Mouse (Mus musculus) layer of hippocampus, postnatal 36 days (tissue): ENCODE data around the gene Arpc2. TPM values are rescaled to one million over a fixed set of nuclear protein-coding genes. Genes with fewer than 3 reads are reported as not detected.

Experiments
- DNase-seq, 2 experiments: peaks; one replicate each; pipeline ENCODE4 v3.0.0; 2022
- total RNA-seq, 2 experiments: library from RNA; stranded (reverse); gene quantifications; 2 replicates each; pipeline ENCODE4 v1.2.3; 2021

The Arpc2 gene
- 100 to 1,000 TPM; 394 to 402 TPM for total RNA-seq

GRCm38 (mm10) chr1:74235938-74236589, at the start of gene Arpc2:
Gene Arpc2 (plus strand): TSS chr1:74236084.
- DNase-seq: peak; percentile 97 to 98

GRCm38 (mm10) chr1:74190471-74190870, 45.4 kb upstream of the Arpc2 start:
- no peak for DNase-seq

- DNase-seq: no peak
Observed at GRCm38 (mm10) chr1:74192711-74193110, 43.2 kb upstream of the Arpc2 start.

DNA sequence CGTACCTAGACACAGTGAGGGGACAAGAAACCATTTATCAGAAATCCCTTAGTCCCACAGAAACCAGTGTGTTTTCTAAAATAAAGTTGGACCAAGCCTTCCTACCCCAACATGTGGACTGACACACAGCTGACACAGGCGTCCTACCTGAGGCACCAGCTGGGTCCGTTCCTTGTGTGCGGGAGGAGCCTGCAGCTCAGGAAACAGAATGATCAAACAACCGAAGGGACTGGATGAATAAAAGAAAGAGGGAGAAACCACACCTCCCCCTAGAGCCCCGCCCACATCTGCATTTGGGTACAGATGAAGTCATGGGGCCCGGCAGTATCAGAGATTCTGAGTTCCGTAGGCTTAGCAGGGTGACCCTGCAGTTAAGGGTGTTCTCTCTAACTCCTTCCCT, 41.4 kb upstream of the Arpc2 start, which contains the start of gene Cxcr1:
Gene Cxcr1 (minus strand): TSS at position 187 of the 400 bp plus-strand sequence.
- DNase-seq: no peak

GRCm38 (mm10) chr1:74195961-74196360, 39.9 kb upstream of the Arpc2 start:
- DNase-seq: no peak

DNA sequence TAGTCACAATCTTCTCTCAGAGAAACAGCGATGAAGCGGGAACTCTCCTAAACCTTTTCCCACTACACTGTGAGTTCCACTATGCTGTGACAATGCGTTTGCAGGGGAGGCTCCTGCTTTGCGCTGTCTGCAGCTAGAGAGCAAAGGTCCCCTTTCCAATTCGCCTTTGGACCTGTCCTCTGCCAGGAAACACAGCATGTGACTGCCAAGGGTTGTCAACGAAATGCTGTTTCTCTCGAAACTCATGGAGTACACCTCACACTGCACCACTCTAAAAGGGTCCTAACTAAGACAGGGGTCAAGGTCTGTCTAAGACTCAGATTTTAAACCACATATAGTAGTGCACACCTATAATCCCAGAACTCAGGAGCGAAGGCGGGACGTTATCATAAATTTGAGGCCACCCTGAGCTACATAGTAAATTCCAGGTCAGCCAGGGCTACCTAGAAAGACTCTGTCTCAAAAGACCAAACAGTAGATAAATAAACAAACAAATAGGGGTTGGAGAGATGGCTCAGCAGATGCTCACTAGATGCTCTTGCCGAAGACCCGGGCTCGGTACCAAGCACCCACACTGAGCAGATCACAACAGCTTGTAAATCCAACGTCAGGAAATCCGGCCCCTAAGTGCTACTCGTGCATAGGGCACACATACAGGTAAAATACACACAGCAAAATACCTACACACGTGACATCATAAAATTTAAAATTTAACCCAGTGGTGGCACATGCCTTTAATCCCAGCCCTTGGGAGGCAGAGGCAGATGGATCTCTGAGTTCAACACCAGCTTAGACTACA, 39.1 kb upstream of the Arpc2 start:
- no peak for DNase-seq

DNA sequence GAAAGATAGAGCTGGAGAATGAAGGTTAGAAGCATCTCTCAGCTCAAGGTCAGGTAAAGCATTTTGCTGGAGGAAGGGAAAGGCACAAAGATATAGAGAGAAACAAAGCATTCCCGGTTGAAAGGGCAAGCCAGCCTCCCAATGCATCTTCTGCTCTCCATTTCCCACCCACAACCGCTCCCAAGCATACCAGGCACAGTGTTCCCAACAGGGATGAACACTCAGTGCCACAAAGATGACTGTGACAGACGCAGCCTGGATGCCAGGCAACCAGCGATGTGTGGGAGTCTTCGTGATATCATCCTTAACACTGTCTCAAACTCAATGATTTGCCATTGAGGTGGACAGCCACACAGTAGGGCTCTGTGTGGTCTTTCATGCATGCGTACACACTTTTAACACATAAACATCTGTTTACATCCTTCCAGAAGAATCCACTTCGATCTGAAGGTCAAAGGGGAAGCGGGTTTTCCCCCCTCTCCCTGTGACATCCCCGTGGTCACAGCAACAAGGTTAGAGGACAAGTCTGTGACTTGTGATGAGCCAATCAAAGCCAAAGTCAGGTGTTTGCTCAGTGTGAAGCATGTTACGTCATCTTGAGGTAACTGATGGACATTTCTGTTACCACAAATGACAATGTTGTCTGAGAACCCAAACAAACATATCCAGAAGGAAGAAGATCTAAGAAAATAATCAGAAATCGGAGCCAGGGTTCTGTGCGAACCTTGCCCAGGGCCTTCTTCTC, 38.0 kb upstream of the Arpc2 start:
- peak; percentile 79 to 81 for DNase-seq

- no peak for DNase-seq
Observed at GRCm38 (mm10) chr1:74199046-74199445, 36.8 kb upstream of the Arpc2 start.

- no peak for DNase-seq
Observed at GRCm38 (mm10) chr1:74201048-74201844, 34.6 kb upstream of the Arpc2 start.

DNA sequence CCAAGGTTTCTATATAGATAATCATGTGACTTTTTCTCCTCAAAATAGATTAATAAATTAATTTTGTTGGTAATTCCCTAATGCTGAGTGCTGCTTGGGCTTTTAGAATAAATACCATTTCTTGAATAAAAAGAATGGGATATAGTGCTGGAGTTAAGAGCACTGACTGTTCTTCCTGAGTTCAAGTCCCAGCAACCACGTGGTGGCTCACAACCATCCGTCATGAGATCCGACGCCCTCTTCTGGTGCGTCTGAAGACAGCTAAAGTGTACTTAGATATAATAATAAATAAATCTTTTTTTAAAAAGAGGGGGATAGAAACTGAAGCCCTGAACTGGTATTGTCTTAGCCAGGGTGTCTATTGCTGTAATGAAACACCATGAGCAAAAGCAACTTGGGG, 32.4 kb upstream of the Arpc2 start:
- no peak for DNase-seq

DNA sequence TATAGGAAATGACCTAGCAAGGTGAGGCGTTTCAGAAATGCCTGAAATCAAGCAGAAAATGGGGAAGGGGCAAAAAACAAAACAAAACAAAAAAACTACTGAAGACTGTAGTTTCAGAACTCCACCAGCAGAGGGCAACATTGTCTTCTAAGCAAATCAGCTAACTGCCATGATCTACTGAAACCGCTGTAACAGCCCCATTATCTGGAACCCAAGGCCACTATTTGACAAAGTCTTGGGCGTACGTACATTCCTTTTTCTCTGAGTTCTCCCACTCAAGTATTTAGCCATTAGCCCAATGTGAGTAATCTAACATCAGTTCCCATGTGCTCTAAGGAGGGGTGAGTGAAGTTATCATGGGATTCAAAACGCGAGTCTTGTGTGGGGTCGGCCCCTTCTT, 30.0 kb upstream of the Arpc2 start:
- DNase-seq: no peak

GRCm38 (mm10) chr1:74206642-74207041, 29.2 kb upstream of the Arpc2 start:
- DNase-seq: no peak

- peak; percentile 74 to 76 for DNase-seq
Observed at GRCm38 (mm10) chr1:74207906-74208305, 28.0 kb upstream of the Arpc2 start.

GRCm38 (mm10) chr1:74208941-74209340, 26.9 kb upstream of the Arpc2 start:
- no peak for DNase-seq

DNA sequence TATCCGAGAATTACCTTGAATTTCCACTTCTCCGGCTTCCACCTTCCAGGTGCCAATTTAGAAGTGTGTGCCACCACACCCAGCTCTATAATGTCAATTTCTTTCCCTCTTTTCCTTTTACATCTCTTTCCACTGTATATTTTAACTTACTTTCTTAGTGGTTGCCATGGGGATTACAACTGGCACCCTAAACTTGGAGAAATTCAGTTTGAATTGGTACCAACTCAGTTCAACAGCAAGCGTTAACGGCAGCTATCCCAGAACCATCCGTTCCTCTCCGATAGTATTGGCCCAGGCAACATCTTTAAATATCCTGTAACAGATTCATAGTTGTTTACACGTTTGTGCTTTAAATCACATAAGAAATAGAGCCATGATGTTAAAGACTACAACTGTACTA, 16.0 kb upstream of the Arpc2 start:
- no peak for DNase-seq

- no peak for DNase-seq
Observed at GRCm38 (mm10) chr1:74227317-74227716, 8.6 kb upstream of the Arpc2 start.

DNA sequence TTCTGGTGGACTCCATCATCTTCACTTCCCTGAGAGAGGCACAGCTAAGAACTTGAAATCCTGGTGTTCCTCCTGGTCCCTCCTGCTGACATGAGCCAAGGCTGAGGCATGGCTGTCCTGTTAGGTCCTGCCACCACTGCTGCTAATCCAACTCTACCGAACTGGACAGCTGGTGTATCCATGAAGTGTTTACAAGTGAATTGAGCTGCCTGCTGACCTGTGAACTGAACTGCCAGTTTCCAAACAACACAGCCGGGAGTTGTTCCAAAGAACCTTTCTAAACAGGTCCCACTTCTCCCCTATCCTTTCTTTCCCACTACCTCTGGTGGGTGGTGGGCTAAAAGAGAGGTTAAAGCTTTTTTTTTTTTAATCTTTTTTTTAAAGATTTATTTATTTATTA, 5.9 kb upstream of the Arpc2 start:
- no peak for DNase-seq

GRCm38 (mm10) chr1:74230992-74231391, 4.9 kb upstream of the Arpc2 start:
- no peak for DNase-seq

GRCm38 (mm10) chr1:74236590-74237317, 870 bp downstream of the Arpc2 start:
- DNase-seq: no peak

DNA sequence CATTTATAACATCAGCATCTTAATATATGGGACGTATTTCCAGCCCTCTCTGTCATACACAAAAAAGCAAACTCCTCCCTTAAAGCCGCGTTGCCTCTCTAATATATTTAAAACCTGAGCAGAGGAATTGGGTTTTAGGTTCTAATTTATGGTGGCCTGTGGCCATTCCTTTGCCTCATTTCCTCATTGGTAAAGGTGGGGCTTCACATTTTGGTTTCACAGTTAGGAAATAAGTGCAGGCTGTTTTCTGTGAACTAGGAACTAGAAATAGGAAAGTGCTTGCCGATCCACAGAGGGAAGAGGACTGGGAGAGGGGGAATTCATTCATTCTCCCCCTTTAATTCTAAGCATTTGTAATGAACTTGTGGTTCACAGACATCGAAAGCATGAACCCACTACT, 1.8 kb downstream of the Arpc2 start:
- no peak for DNase-seq

DNA sequence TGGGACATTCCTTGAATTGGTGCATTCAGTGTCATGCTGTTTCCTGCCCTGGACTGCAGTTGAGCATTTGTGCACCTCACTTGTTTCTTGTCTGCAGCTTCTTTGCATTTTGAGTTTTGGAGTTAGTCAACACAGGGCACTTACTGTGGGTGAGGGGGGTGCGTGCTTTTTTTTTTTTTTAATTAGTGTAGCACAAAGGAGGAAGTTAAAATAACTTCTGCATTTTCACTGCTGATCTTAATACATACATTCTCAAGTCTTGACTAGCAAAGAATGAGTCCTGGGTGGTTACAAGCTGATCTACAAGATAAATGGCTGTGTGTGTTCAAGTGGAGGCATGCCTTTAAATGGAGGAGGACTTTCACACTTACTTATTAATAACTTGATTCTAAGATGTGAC, 2.3 kb downstream of the Arpc2 start:
- no peak for DNase-seq

DNA sequence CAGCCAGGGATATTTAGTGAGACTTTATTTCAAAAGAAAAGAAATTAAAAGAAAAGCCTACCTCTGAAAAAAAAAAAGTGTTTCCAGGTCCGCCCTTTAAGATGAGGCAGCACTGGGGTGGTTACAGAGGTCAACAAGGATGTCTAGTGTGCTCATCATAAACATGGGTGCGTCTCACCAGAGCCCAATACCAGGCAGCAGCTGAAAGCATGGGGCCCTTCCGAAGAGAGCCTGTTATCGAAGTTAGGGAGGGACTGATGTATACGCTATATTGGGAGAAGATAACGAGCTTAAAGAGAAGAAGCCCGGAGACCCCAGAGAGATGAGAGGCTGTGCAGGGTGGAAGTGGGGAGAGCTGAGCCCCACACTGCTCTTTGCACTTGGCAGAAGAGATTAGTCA, 3.3 kb downstream of the Arpc2 start:
- DNase-seq: no peak
